Mouse (Mus musculus) midbrain, embryonic 15.5 days (tissue): ENCODE measurements around the gene Gm17455. TPM values are rescaled to one million over a fixed set of nuclear protein-coding genes. Genes with fewer than 3 reads are reported as not detected.
A peak's percentile ranks its signal among the peaks of the same experiment; 100 is the strongest.

Source experiments
- ATAC-seq: fragments of 200-750 bp; cut with Nextera tagmentation; replicated peaks from 2 replicates; pipeline ENCODE4 v1.8.0; 2017; ENCODE audit warnings: moderate TSS enrichment
- H3K27ac ChIP-seq: fragments of 300-500 bp; sonication (generic); 2 replicates; pipeline ENCODE4 v1.5.1; 2015; ENCODE audit warnings: mild to moderate bottlenecking, inconsistent platforms
- H3K27me3 ChIP-seq: fragments of 300-500 bp; sonication (generic); replicated peaks from 2 replicates; pipeline ENCODE4 v1.6.1; 2015; ENCODE audit warnings: inconsistent platforms
- H3K36me3 ChIP-seq: fragments of 300-500 bp; sonication (generic); replicated peaks from 2 replicates; pipeline ENCODE4 v1.6.1; 2015; ENCODE audit warnings: inconsistent platforms
- H3K4me1 ChIP-seq: fragments of 300-500 bp; sonication (generic); 2 replicates; pipeline ENCODE4 v1.6.1; 2015; ENCODE audit warnings: inconsistent platforms
- H3K4me2 ChIP-seq: fragments of 300-500 bp; sonication (generic); 2 replicates; pipeline ENCODE4 v1.6.1; 2015; ENCODE audit warnings: inconsistent platforms, mild to moderate bottlenecking, moderate library complexity
- H3K4me3 ChIP-seq: fragments of 300-500 bp; sonication (generic); 2 replicates; pipeline ENCODE4 v1.5.1; 2015; ENCODE audit warnings: mild to moderate bottlenecking, inconsistent platforms
- H3K9ac ChIP-seq: fragments of 300-500 bp; sonication (generic); 2 replicates; pipeline ENCODE4 v1.6.1; 2015; ENCODE audit warnings: mild to moderate bottlenecking, inconsistent platforms
- H3K9me3 ChIP-seq: fragments of 300-500 bp; sonication (generic); 2 replicates; pipeline ENCODE4 v1.6.1; 2016; ENCODE audit warnings: inconsistent platforms
- WGBS: fragments of 180-500 bp; shearing (Covaris S2); methylation state at CpG from one replicate; pipeline ENCODE4 v1.1.7; 2015; ENCODE audit warnings: mixed read lengths; 5-methylcytosine and 5-hydroxymethylcytosine counted together
- polyA plus RNA-seq: library from polyadenylated mRNA; unstranded; fragments of >200 nt; fragmentation: Nextera tagmentation; extraction: Ambion mirVana; gene quantifications from 2 replicates; pipeline ENCODE4 v1.2.1, GENCODE M21; 2015

The Gm17455 gene
- polyA plus RNA-seq, 1 experiment from 2014 or later = 8.9 TPM

DNA sequence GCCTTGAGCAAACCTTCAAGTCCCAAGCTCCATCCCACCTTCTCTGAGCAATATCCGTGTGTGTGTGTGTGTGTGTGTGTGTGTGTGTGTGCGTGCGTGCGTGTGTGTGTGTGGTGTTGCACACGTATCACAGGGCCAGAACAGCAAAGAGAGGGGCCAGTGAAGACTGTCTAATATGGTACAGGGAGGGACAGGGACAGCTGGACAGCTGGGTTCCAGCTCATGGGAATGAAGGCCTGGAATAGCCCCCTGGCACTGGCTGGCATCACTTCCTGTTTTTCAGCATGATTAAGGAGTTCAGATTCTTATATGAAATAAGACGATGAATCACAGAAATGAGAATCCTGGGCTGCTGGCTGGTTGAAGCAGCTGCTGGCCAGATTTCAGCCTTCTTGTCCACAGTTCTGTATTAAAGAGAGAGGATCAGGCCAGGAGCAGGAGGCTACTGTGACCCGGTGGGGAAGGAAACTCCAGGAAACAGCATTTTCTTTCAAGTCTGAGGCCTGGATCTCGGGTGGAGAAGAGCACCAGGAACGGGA, 20.0 kb upstream of the Gm17455 start:
- Histone ChIP-seq H3K27ac (no peak overlapping the region), H3K9me3 (no peaks in the 10 kb centered on the region), H3K4me2 (no peak overlapping the region), H3K27me3 (no peaks in the 10 kb centered on the region), H3K4me3 (no peak overlapping the region), H3K4me1 (no peaks in the 10 kb centered on the region), H3K36me3 (no peaks in the 10 kb centered on the region), H3K9ac (no peak overlapping the region)
- ATAC-seq = no peak
- WGBS = 74% methylated on average over 9 of the region's 9 CpGs

DNA sequence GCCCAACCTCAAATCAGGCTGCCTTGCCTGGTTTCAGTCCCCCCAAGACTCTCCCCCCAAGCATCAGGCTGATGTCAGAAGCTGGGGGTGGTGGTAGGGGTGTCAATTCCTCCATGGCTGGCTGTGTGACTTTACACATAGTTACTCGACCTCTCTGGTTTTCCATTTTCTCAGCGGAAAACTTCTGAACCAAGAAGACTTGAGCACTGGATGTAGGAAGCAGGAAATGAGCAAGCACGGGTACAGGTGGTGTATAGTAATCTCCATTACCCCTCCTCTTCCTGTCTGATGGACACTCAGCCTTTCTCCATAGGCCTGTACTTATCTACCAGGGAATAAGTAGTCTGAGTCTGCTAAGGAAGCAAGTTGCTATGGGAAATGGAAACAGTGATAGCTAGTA, 19.3 kb upstream of the Gm17455 start:
- no peak overlapping the region for H3K4me3 ChIP-seq
- no peak overlapping the region for H3K9ac ChIP-seq
- H3K4me2 ChIP-seq = no peak overlapping the region
- H3K27ac ChIP-seq = no peak overlapping the region
- no peaks in the 10 kb centered on the region for H3K4me1 ChIP-seq
- H3K27me3 ChIP-seq = no peaks in the 10 kb centered on the region
- no peaks in the 10 kb centered on the region for H3K9me3 ChIP-seq
- no peak for ATAC-seq
- WGBS = 75% methylated on average over 3 of the region's 3 CpGs
- H3K36me3 ChIP-seq = no peaks in the 10 kb centered on the region

DNA sequence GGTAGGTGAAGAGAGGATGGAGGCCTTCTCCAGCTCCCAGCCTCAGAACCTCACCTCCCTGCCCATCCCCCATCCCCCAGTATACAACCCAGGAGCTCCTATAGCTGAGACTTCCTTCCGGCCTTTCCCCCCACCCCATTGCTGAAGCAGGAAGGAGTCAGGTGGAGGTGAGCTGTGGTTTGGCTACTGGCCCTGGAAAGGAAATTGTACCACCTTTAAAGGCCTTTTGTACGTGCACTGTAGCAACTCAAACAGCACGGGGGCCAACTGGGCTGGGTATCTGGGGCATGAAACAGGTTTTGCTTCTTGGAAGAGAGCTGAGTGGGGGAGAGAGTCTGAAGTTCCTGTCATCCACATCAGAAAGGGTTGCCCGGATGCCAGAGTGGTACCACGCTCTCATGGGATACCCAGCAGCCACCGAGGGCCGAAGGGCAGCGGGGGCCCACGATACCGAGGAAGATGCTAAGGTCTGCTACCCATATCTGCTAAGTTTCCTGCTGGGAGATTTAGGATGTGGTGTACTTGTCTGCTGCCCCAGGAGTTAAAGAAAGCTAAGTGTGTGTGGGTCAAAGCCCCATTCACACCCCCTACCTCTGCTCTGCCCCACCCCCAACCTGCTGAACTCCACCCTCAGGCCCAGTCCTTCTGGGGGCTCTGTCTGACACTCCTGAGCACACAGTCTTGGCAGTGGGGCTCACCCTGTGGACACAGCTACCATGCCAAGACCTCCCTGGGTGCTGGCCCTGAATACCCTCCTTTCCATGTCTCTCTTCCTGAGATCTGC, 18.2 kb upstream of the Gm17455 start:
- no peaks in the 10 kb centered on the region for H3K36me3 ChIP-seq
- no peak overlapping the region for H3K4me2 ChIP-seq
- H3K4me1 ChIP-seq = no peaks in the 10 kb centered on the region
- no peak overlapping the region for H3K9ac ChIP-seq
- ATAC-seq = no peak
- 73% methylated on average over 10 of the region's 10 CpGs for WGBS
- no peaks in the 10 kb centered on the region for H3K9me3 ChIP-seq
- no peak overlapping the region for H3K4me3 ChIP-seq
- H3K27me3 ChIP-seq = no peaks in the 10 kb centered on the region
- H3K27ac ChIP-seq = no peak overlapping the region

DNA sequence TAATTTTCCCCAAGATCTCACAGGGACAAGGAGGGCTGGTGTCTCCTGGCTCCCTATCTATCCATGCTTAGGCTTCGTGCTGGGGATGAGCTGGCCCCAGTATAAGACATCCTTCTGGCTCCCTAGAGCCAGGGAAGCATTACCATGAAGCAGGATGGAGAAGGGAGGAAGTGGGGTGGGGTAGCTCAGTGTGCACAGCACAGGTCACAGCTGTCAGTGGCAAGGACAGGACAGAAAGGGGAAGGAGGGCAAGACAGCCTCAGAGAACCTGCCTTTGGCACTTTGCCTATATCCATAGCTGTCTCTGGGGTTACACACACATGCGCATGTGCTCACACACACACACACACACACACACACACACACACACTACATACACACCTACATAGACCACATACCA, 11.2 kb upstream of the Gm17455 start:
- Histone ChIP-seq H3K9me3 (no peaks in the 10 kb centered on the region), H3K9ac (no peak overlapping the region), H3K36me3 (no peaks in the 10 kb centered on the region), H3K27me3 (no peaks in the 10 kb centered on the region), H3K4me1 (no peaks in the 10 kb centered on the region), H3K27ac (no peak overlapping the region), H3K4me2 (no peak overlapping the region), H3K4me3 (no peak overlapping the region)
- no peak for ATAC-seq
- 90% methylated on average over 2 of the region's 2 CpGs for WGBS

DNA sequence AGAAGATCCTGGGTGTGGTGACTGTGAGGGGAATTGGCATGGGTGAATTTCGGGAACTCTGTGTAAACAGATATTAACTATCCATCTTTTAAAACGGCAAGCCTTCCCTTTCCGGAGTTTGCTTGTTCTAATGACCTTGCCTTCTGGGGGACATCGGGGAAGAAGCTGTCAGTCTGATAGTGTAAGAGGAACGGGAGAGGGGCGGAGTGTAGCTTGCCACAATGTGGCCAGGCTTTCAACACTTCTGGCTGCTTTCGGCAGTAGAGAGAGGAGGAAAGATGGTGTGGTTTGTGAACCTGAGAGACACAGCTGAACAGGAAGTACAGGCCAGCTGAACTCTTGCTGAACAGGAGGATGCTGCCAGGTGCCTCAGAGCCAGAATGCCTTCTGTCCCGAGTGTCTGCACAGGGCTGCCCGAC, 10.1 kb upstream of the Gm17455 start:
- no peak for ATAC-seq
- no peak overlapping the region for H3K4me3 ChIP-seq
- H3K4me1 ChIP-seq = no peaks in the 10 kb centered on the region
- 59% methylated on average over 9 of the region's 9 CpGs for WGBS
- no peaks in the 10 kb centered on the region for H3K36me3 ChIP-seq
- H3K9me3 ChIP-seq = no peaks in the 10 kb centered on the region
- no peak overlapping the region for H3K27ac ChIP-seq
- H3K9ac ChIP-seq = no peak overlapping the region
- no peaks in the 10 kb centered on the region for H3K27me3 ChIP-seq
- no peak overlapping the region for H3K4me2 ChIP-seq

GRCm38 (mm10) chr10:60390177-60390903, 9.2 kb upstream of the Gm17455 start:
- Histone ChIP-seq H3K4me2 (no peak overlapping the region), H3K27me3 (no peaks in the 10 kb centered on the region), H3K27ac (no peak overlapping the region), H3K4me3 (no peak overlapping the region), H3K9ac (no peak overlapping the region), H3K36me3 (no peaks in the 10 kb centered on the region), H3K4me1 (no peaks in the 10 kb centered on the region), H3K9me3 (no peaks in the 10 kb centered on the region)
- WGBS = 37% methylated on average over 6 of the region's 6 CpGs
- no peak for ATAC-seq

- Histone ChIP-seq H3K9ac (no peak overlapping the region), H3K27ac (no peak overlapping the region), H3K4me1 (no peaks in the 10 kb centered on the region), H3K27me3 (no peaks in the 10 kb centered on the region), H3K4me3 (no peak overlapping the region), H3K4me2 (no peak overlapping the region), H3K36me3 (no peaks in the 10 kb centered on the region), H3K9me3 (no peaks in the 10 kb centered on the region)
- no peak for ATAC-seq
- WGBS = 61% methylated on average over 5 of the region's 5 CpGs
Observed at GRCm38 (mm10) chr10:60390904-60391420, 8.6 kb upstream of the Gm17455 start.

- Histone ChIP-seq H3K27ac (no peak overlapping the region), H3K9ac (no peak overlapping the region), H3K4me2 (no peak overlapping the region), H3K4me3 (no peak overlapping the region), H3K36me3 (no peaks in the 10 kb centered on the region), H3K9me3 (no peaks in the 10 kb centered on the region), H3K4me1 (no peaks in the 10 kb centered on the region), H3K27me3 (no peaks in the 10 kb centered on the region)
- 0 out of 2 replicates have a peak, but pooled peaks have one; percentile 42 for ATAC-seq
- WGBS = 79% methylated on average over 9 of the region's 9 CpGs
Observed at GRCm38 (mm10) chr10:60391661-60392060, 7.9 kb upstream of the Gm17455 start.

DNA sequence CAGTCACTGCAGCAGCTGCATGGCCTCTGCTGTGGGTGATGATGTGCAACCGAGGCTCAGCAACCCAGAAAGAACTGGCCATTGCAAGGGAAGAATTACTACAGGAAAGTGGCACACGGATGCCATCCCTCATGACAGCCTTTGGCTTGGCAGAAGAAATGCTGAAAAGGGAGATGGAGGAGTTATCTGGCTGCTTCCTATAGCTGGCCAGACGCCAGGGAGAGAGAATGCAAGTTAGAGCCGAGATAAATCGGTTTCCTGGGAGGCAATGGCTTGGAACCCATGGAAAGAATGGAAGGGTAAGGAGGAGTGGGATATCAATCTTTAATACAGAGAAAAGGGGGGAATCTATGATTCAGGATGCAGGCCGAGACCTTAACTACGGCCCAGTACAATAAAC, 4.6 kb upstream of the Gm17455 start:
- no peak overlapping the region for H3K4me3 ChIP-seq
- no peak for ATAC-seq
- no peaks in the 10 kb centered on the region for H3K36me3 ChIP-seq
- no peaks in the 10 kb centered on the region for H3K27me3 ChIP-seq
- H3K4me1 ChIP-seq = 0 out of 2 replicates have a peak, but pooled peaks cover 6% of the 10 kb centered on the region
- H3K4me2 ChIP-seq = no peak overlapping the region
- WGBS = 69% methylated on average over 7 of the region's 7 CpGs
- H3K9me3 ChIP-seq = no peaks in the 10 kb centered on the region
- H3K9ac ChIP-seq = no peak overlapping the region
- no peak overlapping the region for H3K27ac ChIP-seq

DNA sequence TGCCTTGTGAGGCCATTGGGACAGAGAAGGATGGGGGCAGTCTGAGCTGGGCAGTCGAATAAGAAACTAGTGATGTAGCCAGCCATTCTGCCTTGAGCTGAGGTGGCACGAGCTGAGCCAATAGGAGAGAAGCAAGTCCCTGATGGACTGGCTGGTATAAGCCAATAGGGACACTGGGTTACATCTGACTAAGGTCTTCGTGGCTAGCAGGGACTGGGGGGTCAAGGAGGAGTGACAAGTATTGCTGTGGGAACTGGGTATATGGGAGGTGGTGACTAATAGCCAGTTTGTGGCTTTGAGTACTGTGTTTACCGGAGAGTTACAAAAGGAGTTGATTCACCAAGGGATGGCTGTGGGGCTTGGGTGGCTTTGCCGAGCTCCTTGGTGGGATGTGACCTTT, 3.9 kb upstream of the Gm17455 start:
- H3K4me2 ChIP-seq = no peak overlapping the region
- H3K27me3 ChIP-seq = no peaks in the 10 kb centered on the region
- ATAC-seq = no peak
- WGBS = 68% methylated on average over 5 of the region's 5 CpGs
- no peaks in the 10 kb centered on the region for H3K9me3 ChIP-seq
- no peaks in the 10 kb centered on the region for H3K36me3 ChIP-seq
- H3K27ac ChIP-seq = no peak overlapping the region
- H3K4me3 ChIP-seq = no peak overlapping the region
- H3K9ac ChIP-seq = no peak overlapping the region
- 0 out of 2 replicates have a peak, but pooled peaks cover 6% of the 10 kb centered on the region for H3K4me1 ChIP-seq

DNA sequence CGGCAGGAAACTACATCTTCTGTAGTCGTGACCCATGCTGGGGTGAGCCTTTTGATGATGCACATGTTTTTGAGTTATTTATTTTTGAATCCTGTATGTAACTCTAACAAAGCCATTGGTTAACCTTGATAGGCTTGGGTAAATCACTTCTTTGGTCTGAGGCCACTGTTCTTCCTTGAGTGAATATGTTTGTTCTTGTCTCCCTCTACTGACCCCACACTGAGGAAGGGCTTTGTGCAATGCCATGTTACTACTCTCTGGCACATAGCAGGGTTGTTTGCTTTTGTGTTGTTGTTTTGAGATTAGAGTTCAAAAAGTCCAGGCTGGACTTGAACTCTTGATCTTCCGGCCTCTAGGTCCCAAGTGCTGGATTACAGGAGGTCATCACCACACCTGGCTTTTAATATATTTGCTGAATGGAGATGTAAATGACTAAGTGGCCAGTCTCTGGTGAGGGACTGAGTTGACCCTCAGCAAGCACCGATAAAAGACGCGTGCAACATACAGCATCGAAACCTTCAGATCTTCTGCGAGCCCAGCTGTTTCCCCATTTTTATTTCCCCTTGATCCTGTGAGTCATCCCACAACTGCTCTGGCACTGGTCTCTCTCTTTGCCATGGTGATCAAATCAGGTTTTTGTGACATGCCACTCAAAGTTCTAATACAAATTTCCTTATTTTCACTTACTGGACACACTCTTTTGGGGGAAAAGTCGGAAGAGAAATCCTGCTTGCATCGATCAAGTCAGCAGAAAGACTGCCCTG, 1.3 kb upstream of the Gm17455 start:
- no peak for ATAC-seq
- 92% methylated on average over 10 of the region's 10 CpGs for WGBS
- Histone ChIP-seq H3K27ac (no peak overlapping the region), H3K36me3 (no peaks in the 10 kb centered on the region), H3K4me2 (no peak overlapping the region), H3K9me3 (no peaks in the 10 kb centered on the region), H3K4me3 (no peak overlapping the region), H3K27me3 (no peaks in the 10 kb centered on the region), H3K4me1 (0 out of 2 replicates have a peak, but pooled peaks cover 6% of the 10 kb centered on the region), H3K9ac (no peak overlapping the region)
